Mouse (Mus musculus) erythroblast, embryonic 14.5 days (primary cell): ENCODE data around the gene Gdnf.

Experiments
- GATA1 ChIP-seq: IDR thresholded peaks from 2 replicates; pipeline ENCODE4 v1.6.1; 2012; ENCODE audit warnings: low read length, inconsistent platforms, mixed read lengths
- TAL1 ChIP-seq: IDR thresholded peaks from 3 replicates; pipeline ENCODE4 v1.6.1; 2012; ENCODE audit warnings: low read length, inconsistent platforms, mixed read lengths

DNA sequence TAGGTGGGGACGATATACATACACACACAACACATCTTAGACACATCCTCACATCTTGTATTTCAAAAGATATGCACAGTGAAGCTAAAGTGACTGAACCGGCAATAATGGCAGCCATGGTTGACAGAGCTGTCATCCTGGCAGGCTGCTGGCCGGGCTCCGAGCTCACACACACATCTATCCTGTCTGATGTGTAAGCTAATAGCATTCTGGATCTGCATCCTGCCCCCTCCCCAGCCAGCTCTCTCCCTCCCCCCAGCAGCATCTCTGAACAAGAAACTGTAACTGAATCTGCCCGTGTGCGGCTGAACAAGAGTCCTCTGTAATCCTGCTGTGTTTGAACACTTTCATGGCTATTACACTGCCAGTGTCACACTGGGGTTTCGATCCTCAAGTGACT, 69.3 kb downstream of the Gdnf start:
- TF ChIP-seq GATA1: no peak
- no peak for TF ChIP-seq TAL1
